Mouse (Mus musculus) neural tube, embryonic 13.5 days (tissue): Measurements from ENCODE around the gene Papss1. TPM values are rescaled to one million over a fixed set of nuclear protein-coding genes. Genes with fewer than 3 reads are reported as not detected.

Experiments used
- polyA plus RNA-seq: library from polyadenylated mRNA; unstranded; fragments of >200 nt; fragmentation: Nextera tagmentation; extraction: Ambion mirVana; gene quantifications from 2 replicates; pipeline ENCODE4 v1.2.1, GENCODE M21; 2015

The Papss1 gene
- polyA plus RNA-seq, 1 experiment from 2014 or later: 115 TPM

Other genes starting within 250 kb of the Papss1 start
- gene Sgms2, start 73.4 kb upstream of the Papss1 start, polyA plus RNA-seq: 0.85 and 1.1 TPM in 2 replicates